Mouse (Mus musculus) ovary, postnatal 10 days (tissue): Measurements from ENCODE around the gene Pja2.
"Not testable (repeated sequence)": the region's sequence is repeated elsewhere in the genome, so short reads cannot be mapped to it uniquely, and the experiment has no call there.

ENCODE experiments used
- DNase-seq: peaks from one replicate; pipeline ENCODE4 v3.0.0; 2022; ENCODE audit warnings: low spot score

The Pja2 gene

DNA sequence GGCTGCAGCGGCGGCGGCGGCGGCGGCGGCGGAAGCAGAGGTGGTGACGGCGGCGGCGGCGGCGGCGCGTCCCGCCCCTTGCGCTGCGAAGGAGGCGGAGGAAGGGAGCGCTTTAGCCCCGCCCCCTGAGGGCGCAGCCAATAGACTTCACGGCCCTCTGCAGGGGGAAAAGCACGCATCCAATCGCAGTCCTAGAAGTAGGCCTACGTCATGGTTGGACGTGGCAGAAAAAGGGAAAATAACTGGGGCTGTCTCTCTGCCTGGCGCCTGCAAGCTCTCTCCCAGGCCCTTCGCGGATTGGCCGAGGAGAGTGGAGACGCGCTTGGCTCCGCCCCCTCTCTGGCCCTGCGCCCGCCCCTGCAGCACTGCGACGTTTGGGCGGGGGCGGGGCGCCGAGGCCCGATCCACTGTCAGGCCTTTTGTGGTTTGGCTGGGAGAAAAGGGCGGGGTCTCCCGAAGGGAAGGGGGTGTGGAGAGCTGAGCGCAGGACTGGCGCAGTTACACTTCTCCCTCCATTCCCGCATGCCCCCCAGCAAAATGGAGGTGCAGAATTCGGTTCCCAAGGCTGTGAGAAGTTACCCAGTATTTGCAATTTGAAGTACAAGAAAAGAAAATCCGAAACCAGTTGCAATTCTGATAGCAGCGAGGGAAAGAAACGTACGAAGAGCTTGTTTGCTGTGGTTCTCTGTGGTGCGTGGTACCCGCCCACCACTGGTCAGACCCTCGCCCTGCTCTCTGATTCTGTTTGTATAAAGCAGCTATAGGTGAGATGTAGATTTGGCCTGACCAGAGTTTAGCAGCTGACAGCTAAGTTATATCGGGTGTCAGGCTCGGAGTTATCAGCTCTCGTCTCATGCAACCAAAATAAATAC lies at the start of gene Pja2:
Gene Pja2, minus strand, starts transcription at position 19 of the 872 bp plus-strand sequence.
- DNase-seq: peak; percentile 95

DNA sequence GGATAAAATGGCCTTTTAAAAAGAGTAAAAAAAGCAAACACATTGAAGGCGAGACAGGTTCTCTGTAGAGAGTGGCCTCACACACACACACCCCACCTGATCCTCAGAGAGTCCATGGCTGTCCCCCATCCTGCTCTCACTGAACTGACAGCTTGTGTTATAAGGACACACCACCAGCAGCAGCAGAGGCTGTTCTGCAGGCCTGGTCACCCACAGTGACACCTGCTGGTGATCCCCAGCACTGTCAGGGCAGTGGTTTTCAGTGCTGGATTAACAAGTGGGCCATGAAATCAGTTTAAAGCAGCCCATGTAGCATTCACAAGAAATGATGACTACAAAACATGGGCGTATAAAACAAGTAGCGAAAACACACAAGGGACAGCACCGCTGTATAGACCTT lies 43.6 kb upstream of the Pja2 start:
- DNase-seq: peak; percentile 15

DNA sequence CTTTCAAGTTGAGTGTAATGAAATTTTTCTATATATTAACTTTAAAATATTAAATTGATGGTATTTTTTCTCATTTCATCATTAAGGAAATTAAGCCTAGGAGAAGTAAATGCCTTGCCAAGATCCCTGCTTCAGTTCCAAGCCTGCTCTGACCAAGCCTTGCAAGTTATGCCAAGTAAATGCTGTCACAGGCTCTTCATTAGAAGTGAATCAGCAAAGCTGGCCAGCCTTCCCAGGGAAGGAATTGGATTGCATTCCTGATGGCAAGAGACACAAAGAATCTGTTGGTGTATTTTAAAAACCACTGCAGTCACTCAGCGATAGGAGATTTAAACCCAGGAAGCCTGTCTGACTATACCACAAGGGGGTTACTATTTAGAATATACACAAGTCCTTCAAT lies 32.0 kb upstream of the Pja2 start:
- DNase-seq: no peak

DNA sequence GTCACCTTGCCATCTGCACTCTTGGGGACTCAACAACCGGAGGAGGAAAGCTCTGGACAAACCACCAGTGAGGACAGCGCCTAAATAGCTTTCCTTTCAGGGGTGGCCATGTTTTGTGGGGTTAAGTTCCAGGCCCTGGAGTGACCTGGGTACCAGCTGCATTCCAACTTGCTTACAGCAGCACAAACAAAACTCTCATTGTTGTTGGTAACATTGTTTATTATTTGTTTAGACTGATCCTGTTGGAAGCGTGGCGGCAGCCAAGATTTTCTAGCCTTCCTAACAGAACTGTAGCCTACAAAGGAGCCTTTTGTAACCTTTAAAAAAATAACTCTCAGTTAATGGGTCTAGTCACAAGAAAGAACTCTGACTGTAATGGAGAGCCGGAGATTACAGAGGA lies 30.9 kb upstream of the Pja2 start:
- DNase-seq: no peak

GRCm38 (mm10) chr17:64361911-64362425 lies 30.3 kb upstream of the Pja2 start:
- DNase-seq: no peak

DNA sequence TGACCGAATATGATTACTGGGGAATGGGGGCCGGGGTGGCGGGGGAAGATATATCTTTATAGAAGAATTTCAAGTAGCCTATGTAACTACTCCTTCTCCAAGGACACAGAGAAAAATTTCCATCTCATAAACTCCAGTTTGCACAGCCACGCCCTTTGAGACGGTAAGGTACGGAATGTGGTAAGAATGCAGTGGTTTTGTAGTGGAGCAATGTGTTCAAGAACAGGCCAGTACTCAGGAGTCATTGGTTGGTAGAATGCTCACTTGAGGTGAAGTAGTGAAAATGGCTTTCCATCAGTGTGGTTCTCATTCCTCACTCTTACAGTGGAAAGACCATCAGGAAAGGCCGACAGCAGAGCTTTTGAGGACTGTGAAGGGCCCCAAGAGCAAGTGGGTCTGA lies 22.2 kb upstream of the Pja2 start:
- no peak for DNase-seq

- no peak for DNase-seq
These were observed 14.4 kb upstream of the Pja2 start for GRCm38 (mm10) chr17:64346135-64346534.

- DNase-seq: no peak
These were observed 13.0 kb upstream of the Pja2 start for GRCm38 (mm10) chr17:64344576-64345172.

DNA sequence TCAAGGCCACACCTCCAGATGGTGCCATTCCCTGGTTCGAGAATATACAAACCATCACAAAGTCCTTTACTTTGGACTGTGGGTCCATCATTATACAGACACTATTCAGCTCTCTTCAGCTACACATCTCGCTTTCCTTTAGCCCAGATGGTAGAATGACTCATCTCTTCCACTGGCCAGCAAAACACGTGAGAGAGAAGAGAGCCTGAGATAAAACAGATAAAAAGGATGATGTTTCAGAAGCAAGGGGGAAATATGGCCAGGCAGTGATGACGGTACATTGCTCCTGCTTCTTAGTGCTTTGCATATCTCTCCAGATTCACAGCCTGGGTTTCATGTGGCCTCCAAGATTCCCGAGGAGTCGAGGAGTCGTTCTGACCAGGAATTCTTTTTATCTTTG lies 10.0 kb upstream of the Pja2 start:
- no peak for DNase-seq

DNA sequence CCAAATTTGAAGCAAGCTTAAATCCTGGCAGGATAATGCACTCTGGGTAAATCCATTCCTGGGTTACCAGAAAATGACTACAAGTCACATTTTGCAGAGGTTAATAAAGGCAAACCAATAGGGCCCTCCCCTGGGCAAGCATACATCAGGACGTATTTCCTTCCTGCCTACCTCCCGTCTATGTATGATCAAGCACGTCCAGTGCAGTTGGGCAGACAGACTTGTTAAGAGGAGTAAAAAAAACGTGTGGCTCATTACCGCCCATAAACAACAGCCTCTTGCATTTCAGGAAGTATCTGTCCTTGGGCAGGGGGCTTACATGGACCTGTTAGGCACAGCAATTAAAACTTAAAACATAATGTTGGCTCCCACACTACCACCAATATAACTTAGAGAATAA lies 8.0 kb upstream of the Pja2 start:
- DNase-seq: no peak

GRCm38 (mm10) chr17:64337220-64337619 lies 5.5 kb upstream of the Pja2 start:
- no peak for DNase-seq

DNA sequence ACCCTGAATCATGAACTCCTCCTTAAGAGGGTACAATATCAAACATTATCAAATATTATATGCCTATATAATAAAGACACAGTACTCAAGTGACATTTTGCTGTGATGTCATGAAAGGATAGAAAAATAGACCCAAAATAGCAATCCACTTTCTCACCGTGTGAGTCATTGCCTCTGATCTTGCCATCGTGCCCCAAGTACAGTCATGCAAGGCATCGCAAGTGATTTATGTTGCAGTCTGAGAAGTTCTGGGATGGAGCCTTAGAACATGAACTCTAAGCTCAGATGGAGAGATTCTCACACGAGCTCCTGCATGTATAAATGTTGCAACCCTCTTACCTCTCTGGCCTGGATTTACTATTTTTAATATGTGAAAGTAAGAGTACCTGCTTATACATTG lies 2.2 kb upstream of the Pja2 start:
- no peak for DNase-seq

DNA sequence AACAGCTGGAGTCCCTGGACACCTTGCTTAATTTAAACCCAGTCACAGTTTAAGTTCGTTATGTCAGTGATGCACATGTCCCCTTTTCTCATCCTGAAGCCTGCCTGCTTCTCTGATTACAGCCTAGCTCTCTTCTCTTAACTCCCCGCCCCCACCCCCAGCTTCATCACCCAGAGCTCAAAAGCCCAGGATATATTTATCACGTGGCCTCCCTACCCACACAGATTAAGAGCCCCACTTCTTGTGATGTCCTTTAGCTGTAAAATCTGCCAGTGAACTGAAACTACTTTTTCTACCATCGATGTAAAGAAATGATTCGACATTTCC lies 1.0 kb upstream of the Pja2 start:
- no peak for DNase-seq

DNA sequence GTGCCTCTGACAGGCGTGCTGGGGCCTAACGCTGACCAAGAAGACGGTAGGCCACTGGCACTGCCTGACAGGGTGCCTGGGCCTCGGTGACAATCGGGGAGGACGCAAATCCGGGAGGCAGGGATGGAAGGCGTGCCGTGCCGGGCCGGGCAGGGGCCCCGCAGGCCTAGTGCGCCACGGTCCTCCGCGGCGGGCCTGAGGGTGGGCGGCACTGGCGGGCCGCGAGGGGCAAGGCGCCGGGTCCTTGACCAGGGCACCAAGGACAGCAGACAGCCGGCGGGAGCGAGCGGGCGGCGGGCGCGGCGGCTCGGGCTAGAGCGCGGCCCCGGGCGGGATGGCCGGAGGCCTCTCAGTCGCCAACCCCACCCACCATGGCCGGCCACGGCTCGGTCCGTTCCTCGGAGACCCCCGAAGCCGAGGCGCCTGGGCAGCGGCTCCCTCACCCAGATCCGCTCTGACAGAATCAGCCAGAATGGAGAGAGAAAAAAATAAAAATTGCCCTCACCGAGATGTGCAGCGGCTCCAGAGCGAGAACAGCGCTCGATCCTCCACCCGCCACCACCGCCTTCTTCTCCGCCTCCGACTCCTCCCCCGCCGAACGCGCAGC lies 322 bp downstream of the Pja2 start:
- no peak for DNase-seq

GRCm38 (mm10) chr17:64330885-64331284 lies 831 bp downstream of the Pja2 start:
- no peak for DNase-seq

DNA sequence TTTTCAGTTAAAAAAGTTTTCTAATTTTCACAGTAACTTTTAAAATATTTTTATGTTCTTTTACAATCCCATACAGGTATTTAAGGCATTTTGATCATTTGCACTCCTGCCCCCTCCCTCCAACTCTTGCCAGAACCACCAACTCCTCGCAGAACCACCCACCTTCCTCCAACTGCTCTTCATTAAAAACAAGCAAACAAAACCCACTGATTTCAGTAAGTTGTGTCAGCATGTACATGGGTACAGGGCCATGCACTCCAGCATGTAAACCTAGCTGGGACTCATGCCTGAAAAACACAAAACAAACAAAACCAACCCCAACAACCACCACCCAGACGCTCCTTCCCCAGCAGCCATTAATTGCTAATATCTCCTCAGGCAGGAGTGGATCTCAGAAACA lies 7.2 kb downstream of the Pja2 start:
- no peak for DNase-seq

GRCm38 (mm10) chr17:64315428-64315827 lies 16.3 kb downstream of the Pja2 start:
- no peak for DNase-seq

GRCm38 (mm10) chr17:64314523-64314922 lies 17.2 kb downstream of the Pja2 start:
- not testable (repeated sequence) for DNase-seq

- no peak for DNase-seq
These were observed 34.1 kb downstream of the Pja2 start for GRCm38 (mm10) chr17:64297628-64298027.

DNA sequence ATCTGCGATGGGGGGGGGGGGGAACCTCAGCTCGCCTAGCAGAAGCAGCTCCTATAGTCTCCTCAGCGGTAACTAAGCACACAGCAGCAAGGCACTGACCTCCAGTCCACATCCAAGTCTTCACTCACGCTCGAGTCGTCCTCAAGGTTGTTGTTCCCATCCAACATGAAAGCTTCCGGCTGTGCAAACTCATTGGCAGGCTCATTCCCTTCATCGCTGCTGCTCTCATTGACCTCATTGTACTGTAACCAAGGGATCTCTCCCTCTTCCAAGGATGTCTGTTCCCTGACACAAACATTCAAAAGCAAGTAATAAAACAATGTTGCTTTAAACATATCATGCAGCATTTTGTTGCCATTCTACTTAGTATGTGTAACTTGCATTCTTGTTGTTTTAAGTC lies 39.0 kb downstream of the Pja2 start:
- no peak for DNase-seq

DNA sequence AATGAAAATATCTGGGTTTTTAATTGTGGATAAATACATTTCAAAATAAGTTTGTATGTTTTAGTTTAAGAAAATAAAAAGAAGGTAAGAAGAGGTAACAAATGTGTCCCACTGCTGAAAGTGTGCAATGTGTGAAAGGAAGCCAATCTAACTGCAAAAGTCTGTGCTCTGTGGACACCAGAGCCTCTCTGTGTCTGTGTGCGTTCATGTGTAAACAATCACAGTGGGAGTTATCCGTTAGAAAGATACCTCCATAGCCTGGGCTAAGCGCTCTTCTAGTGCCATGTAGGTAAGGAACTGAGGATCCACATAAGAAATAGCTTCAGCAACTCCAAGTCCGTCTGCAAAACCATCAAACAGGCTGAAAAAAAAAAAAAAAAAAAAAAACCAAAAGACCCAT lies 42.0 kb downstream of the Pja2 start:
- DNase-seq: no peak

- no peak for DNase-seq
These were observed 43.7 kb downstream of the Pja2 start for GRCm38 (mm10) chr17:64288000-64288399.

DNA sequence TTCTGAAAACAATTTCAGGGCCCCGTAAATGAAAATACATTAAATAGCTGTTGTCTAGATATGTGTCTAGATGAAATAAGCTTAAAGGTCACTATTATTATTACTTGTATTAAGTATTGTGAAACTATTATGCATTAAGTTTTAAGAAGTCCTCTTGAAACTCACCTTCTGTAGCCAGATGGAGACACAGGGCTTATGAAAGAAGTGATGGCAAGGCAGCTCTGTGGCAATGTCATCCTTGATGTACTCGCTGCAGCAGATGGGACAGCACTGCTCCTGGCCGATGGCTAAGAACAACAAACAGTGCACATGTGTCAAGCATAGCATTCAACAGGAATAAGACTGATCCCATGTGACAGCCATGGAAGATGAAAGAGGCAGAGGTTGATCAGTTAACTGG lies 44.9 kb downstream of the Pja2 start:
- no peak for DNase-seq
